Mouse (Mus musculus) spleen, postnatal 10 days (tissue): Measurements from ENCODE around the gene Fry.

ENCODE experiments used
- DNase-seq, 2 experiments: peaks; one replicate each; pipeline ENCODE4 v3.0.0; 2021 to 2022; ENCODE audit warnings: low spot score in 2 of 2

Fry gene

GRCm38 (mm10) chr5:150220333-150220732, 101.9 kb downstream of the Fry start:
- DNase-seq: peak; percentile 20 to 69

- no peak for DNase-seq
Observed at GRCm38 (mm10) chr5:150221806-150222205, 103.4 kb downstream of the Fry start.

- DNase-seq: no peak
Observed at GRCm38 (mm10) chr5:150223546-150224239, 105.2 kb downstream of the Fry start.

GRCm38 (mm10) chr5:150229086-150229485, 110.6 kb downstream of the Fry start:
- DNase-seq: no peak

GRCm38 (mm10) chr5:150229776-150230175, 111.3 kb downstream of the Fry start:
- no peak for DNase-seq

GRCm38 (mm10) chr5:150232159-150233150, 114.0 kb downstream of the Fry start:
- DNase-seq: peak in 1 of 2 experiments; percentile 48

GRCm38 (mm10) chr5:150233154-150233886, 114.9 kb downstream of the Fry start:
- peak; percentile 24 to 67 for DNase-seq

- DNase-seq: no peak
Observed at GRCm38 (mm10) chr5:150235931-150236330, 117.5 kb downstream of the Fry start.

GRCm38 (mm10) chr5:150236597-150236996, 118.2 kb downstream of the Fry start:
- no peak for DNase-seq

GRCm38 (mm10) chr5:150241638-150242037, 123.2 kb downstream of the Fry start:
- no peak for DNase-seq

GRCm38 (mm10) chr5:150246737-150247136, 128.3 kb downstream of the Fry start:
- DNase-seq: peak in 1 of 2 experiments; percentile 41

GRCm38 (mm10) chr5:150257764-150258163, 139.3 kb downstream of the Fry start:
- DNase-seq: no peak

GRCm38 (mm10) chr5:150259191-150260053, 141.0 kb downstream of the Fry start:
- DNase-seq: peak in 1 of 2 experiments; percentile 20

- no peak for DNase-seq
Observed at GRCm38 (mm10) chr5:150260054-150260386, 141.6 kb downstream of the Fry start.

- DNase-seq: no peak
Observed at GRCm38 (mm10) chr5:150261361-150261760, 142.9 kb downstream of the Fry start.

GRCm38 (mm10) chr5:150262046-150262716, 143.7 kb downstream of the Fry start:
- no peak for DNase-seq

- no peak for DNase-seq
Observed at GRCm38 (mm10) chr5:150262717-150263103, 144.3 kb downstream of the Fry start.

- no peak for DNase-seq
Observed at GRCm38 (mm10) chr5:150263162-150263561, 144.7 kb downstream of the Fry start.

GRCm38 (mm10) chr5:150263656-150264055, 145.2 kb downstream of the Fry start:
- DNase-seq: no peak

GRCm38 (mm10) chr5:150265005-150265404, 146.6 kb downstream of the Fry start:
- DNase-seq: no peak

- DNase-seq: no peak
Observed at GRCm38 (mm10) chr5:150265953-150266352, 147.5 kb downstream of the Fry start.
